Mouse (Mus musculus): ENCODE measurements around the gene Pou4f1.
A peak's percentile ranks its signal among the peaks of the same experiment; 100 is the strongest.
"Not testable (repeated sequence)": the region's sequence is repeated elsewhere in the genome, so short reads cannot be mapped to it uniquely, and the experiment has no call there.

The Pou4f1 gene

DNA sequence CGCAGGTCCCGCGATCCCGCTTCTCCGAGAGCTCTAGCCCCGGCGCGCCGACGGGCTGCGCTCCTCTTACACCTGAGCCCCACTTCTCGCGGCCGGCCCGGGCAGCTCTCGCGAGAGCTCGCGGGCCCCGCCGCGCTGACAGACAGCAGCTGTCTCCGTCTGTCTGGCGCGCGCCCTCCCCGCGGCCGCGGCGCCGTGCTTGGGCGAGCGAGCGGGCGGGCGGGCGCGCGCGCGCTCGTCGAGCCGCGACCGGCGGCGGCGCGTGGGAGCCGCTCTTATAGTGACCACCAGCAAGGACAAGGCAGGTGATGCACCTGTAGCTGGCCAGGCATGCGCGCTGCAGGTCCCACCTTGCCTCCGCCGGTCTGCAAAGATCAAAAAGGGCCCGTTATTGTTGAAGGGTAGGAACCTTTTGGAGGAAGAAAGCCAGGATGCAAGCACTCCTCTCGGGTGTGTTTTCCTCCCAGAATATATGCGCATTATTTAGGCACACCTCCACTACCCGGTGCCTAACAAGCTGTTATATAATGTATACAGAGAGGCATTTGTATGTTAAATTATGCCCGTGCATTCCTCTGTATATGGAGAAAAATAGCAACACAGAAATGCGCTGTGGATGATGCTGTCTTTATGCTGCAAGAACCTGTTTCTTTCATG, at the start of gene Pou4f1:
Pou4f1 (minus strand) TSS at position 34 of the 657 bp plus-strand sequence.
- DNase-seq (ENCODE audit: low spot score in 2 of 2): peak in 1 of 2 experiments; percentile 39

DNA sequence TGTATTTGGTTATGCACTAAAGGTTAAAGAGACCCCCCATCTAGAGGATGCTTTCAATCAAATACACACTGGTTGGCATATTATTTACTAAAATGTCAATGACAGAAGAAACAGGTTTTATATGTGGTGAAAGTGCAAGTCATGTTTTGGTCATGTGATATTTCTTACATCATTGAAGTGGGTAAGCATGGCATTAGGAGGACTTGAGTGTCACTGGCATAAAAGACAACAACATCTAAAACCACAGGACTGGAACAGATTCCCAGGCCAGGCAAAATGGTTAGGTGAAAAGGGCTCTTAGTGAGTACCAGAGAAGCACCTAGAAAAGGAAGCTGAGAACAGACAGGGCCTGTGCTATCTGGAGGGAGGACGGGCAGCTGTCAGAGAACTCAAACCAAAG, 43.9 kb upstream of the Pou4f1 start:
- DNase-seq (ENCODE audit: low spot score in 2 of 2): no peak

GRCm38 (mm10) chr14:104502761-104503160, 35.0 kb upstream of the Pou4f1 start:
- not testable (repeated sequence) for DNase-seq (ENCODE audit: low spot score in 2 of 2)

- no peak for DNase-seq (ENCODE audit: low spot score in 2 of 2)
These were observed 12.0 kb upstream of the Pou4f1 start for GRCm38 (mm10) chr14:104479751-104480150.

DNA sequence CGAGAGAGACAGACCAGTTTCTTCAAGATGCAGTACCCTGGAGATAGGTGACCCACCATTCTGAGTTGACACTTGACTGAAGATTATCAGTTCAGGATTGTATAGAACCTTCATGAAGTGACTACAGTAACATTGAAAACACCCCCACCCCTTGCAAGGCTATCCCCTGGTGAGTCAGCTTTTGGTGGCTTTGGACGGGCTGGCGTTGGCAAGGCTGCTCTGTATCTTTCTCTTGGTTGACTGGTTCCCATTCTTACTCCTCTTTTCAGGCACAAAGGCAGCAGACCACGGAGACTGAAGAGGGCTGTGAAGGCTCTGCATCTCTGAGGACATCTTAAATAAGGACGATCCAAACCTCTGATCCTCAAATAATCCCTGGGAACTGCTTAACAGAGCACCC, 10.8 kb upstream of the Pou4f1 start:
- no peak for DNase-seq (ENCODE audit: low spot score in 2 of 2)

- no peak for DNase-seq (ENCODE audit: low spot score in 2 of 2)
These were observed 9.8 kb upstream of the Pou4f1 start for GRCm38 (mm10) chr14:104477616-104478015.

DNA sequence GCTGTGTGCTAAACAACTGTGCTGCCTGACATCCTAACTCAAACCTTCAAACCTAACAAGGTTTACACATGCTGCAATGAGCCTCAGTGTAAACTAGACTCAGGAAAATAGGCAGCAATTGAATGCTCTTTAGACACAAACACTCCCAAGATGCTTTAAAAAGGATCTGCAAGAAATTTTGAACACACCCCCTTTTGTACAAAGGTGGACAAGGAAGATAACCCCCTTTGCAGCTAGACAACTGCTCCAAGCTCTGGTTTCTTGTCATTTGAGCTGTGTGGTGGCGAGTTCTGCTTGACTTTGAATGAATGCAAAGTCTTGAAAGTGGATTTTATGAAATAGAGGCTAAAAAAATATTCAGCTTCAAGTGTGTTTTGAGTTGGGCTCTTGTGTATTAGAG, 7.6 kb upstream of the Pou4f1 start:
- DNase-seq (ENCODE audit: low spot score in 2 of 2): no peak

GRCm38 (mm10) chr14:104468623-104468970, 798 bp upstream of the Pou4f1 start:
- DNase-seq (ENCODE audit: low spot score in 2 of 2): no peak

DNA sequence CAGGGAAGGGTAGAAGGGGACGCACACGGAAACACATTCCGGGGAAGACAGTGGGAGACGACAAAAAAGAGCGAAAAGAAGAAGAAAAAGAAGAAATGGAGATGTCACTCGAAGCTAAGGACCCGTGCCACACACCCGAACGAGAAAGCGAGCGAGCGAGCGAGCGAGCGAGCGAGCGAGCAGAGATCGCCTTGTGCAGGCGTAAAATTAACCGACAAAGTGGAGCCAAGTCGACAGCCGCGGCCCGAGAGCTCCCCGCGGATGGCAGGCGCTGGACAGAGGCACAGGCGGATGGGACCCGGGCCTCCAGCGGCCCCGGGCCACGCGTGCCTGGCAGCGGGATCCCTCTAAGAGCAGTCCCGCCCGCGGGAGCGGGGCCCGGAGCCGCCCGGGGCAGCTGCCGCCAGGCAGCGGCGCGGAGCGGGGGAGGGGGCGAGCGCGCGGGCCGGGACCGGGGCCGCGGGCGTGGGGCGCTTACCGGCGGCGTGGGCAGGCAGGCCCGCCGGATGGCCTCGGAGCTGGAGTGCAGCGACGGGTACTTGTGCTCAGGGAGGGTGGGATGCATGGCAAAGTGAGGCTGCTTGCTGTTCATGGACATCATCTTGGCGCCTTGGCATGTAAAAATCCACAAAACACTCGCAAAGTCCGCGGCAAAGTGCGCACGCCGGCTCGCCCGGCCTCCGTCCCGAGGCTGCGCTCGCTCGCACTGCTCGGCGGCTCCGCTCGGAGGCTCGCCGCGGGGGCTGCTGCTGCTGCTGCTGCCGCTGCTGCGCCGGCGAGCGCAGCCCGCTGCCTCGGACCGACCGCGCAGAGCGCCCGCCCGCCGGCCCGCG, 450 bp downstream of the Pou4f1 start:
- DNase-seq (ENCODE audit: low spot score in 2 of 2): no peak

- DNase-seq (ENCODE audit: low spot score in 2 of 2): no peak
These were observed 1.2 kb downstream of the Pou4f1 start for GRCm38 (mm10) chr14:104466557-104466956.

DNA sequence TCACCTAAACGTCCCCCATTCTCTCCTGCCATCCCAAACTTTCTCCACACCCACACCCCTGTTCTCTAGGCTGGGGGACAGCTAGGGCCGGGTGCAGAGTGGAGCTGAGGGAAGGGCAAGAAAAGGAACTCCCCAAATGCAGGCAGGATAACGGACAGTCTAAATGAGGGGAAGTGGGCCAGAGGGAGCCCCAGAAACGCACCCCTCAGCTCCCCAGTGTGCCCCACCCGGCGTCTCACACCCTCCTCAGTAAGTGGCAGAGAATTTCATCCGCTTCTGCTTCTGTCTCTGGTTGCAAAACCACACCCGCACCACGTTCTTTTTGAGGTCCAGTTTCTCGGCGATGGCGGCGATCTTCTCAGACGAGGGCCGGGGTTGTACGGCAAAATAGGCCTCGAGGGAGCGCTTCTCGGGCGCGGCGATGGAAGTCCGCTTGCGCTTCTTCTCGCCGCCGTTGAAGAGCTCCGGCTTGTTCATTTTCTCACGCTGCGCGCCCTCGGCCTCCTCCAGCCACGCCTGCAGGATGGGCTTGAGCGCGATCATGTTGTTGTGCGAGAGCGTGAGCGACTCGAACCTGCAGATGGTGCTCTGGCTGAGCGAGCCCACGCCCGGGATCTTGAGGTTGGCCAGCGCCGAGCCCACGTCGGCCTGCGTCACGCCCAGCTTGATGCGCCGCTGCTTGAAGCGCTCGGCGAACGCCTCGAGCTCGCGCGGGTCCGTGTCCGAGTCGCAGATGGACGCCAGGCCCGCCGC, 2.1 kb downstream of the Pou4f1 start:
- peak in 1 of 2 experiments; percentile 26 for DNase-seq (ENCODE audit: low spot score in 2 of 2)

DNA sequence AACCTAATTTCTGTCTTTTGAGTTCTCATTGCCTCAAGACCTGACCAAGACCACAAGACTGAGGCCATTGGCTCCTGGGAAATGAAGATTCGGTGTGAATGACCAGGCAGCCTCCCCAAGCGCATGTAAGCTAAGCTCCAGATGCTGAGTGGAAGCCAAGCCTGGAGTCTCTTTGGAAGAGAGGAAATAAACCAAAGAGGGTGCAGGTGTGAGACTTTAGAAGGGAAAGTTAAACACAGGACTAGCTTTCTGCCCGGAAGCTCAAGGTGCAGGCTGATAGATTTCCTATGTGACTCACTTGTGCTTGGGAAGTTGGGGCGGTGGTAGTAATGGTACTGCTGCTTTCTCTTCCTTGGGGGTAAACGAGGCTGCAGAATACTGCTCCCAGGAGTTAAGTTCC, 3.0 kb downstream of the Pou4f1 start:
- no peak for DNase-seq (ENCODE audit: low spot score in 2 of 2)

DNA sequence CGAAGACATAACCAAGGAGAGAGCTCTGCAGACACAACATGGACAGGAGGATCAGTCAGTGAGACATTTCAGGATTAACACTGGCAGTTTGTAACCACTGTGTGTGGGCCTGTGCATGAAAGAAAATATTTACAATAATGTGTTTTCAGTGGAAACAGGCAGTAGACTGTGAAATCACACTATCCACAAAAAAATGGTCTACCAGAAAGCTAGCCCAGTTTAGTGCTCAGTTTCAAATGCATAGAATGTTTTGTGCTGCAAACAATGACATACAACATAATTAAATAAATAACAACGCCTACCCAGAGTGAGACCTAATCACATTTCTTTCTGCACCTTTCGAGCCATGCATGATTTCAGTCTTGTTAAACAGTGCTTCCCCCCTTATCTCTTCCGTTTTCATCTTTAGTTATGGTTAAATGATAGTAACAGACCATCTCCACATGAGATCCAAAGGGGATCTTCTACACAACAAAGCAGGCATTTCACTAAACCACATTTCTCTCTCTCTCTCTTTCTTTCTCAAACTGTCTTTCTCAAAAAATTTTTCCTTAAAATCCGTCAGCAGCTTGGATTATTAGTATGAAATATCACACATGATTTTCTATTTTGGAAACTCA, 4.1 kb downstream of the Pou4f1 start:
- no peak for DNase-seq (ENCODE audit: low spot score in 2 of 2)

GRCm38 (mm10) chr14:104461286-104462240, 6.2 kb downstream of the Pou4f1 start:
- DNase-seq (ENCODE audit: low spot score in 2 of 2): no peak

DNA sequence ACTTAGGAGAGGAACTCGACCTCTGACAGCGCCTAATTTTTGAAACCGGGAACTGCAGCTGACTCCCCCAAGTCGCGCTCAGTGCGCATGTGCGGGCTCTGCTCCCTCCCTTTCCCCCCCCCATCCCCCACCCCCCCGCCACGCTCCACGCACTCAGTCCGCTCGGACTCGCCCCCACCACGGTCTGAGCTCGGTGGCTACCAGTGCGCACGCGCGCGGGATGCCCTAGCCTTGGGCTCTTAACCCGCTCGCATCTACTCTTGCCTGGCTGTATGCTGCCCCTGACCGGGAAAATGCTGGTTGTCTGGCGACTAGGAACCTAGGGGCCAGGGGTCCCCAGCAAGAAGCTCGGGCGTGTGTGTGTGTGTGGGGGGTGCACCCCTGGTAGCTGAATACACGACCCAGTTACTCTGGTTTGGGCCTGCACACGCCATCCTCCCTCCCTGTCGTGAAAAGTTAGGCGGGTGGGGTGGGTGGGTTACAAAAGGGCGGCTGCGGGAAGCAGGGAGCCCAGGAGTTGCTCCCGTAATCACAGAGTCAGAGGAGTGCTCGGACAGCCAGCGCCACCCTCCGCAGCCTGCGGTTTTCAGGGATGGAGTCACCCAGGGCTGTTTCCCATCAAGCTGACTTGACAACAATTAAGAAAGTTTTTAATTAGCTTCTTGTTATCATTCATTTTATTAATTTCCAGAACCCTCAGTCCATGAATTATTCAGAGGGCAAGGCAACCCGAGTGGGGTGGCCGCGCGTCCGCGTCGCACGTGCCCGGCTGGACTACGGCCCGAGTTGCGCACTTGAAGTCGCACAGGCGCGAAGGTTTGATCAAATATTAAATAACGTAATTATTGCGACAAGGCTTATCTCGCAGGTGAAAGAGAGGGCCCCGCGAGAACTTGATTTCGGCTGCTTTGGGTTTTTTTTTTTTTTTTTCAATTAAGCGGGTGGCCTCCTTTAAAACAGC, 7.2 kb downstream of the Pou4f1 start:
- DNase-seq (ENCODE audit: low spot score in 2 of 2): peak in 1 of 2 experiments; percentile 28

- no peak for DNase-seq (ENCODE audit: low spot score in 2 of 2)
These were observed 8.2 kb downstream of the Pou4f1 start for GRCm38 (mm10) chr14:104459513-104460111.

DNA sequence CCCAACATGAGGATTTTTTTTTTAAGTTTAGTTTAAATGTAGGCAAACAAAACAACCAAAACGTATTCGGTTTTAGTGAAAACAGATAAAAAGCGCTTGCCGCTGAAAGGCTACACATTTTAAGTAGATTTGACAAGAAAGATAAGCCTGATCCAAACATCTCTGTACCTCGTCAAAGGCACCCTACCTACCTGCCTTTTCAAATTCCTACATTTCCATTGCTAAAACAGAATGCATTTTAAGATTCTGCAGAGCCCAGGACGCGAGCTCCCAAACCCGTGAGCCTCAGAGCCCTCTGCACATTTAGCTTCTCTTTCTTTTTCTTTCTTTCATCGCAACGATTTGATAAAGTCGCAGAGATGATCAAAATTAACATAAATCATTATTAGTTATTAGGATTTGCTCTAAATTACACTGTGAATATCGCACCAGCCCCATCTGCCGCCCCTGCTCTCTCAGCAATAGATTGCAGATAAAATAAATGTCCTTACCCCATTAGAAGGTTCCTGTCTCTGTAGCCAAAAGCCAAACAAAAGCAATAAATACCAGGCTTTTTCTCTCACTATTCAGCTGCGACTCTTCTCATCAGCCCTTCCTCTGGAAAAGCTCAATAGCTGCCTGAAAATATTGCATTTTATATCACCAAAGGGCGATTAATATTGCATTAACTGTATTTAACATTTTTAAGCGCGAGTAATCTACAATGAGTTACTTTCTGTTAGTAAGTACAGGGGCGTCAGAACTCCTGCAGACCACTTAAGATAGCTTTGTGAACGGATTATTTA, 8.9 kb downstream of the Pou4f1 start:
- no peak for DNase-seq (ENCODE audit: low spot score in 2 of 2)

GRCm38 (mm10) chr14:104457966-104458710, 9.7 kb downstream of the Pou4f1 start:
- no peak for DNase-seq (ENCODE audit: low spot score in 2 of 2)
